Mouse (Mus musculus) lung, embryonic 14.5 days (tissue): ENCODE data around the gene Snx10. TPM values are rescaled to one million over a fixed set of nuclear protein-coding genes. Genes with fewer than 3 reads are reported as not detected.
A peak's percentile ranks its signal among the peaks of the same experiment; 100 is the strongest.

ENCODE experiments used
- ATAC-seq: fragments of 200-750 bp; cut with Nextera tagmentation; 2 replicates; pipeline ENCODE4 v1.8.0; 2017; ENCODE audit warnings: mild to moderate bottlenecking, moderate TSS enrichment, moderate library complexity; ENCODE audit not compliant: insufficient read depth
- DNase-seq: peaks from one replicate; pipeline ENCODE4 v3.0.0-alpha.2; 2015
- H3K27ac ChIP-seq: fragments of 300-500 bp; sonication (generic); 2 replicates; pipeline ENCODE4 v1.5.1; 2014; ENCODE audit warnings: low read depth, mild to moderate bottlenecking, moderate library complexity
- H3K27me3 ChIP-seq: fragments of 300-500 bp; sonication (generic); 2 replicates; pipeline ENCODE4 v1.6.1; 2014; ENCODE audit warnings: low read length, control low read depth; ENCODE audit not compliant: insufficient read depth
- H3K36me3 ChIP-seq: fragments of 300-500 bp; sonication (generic); 2 replicates; pipeline ENCODE4 v1.6.1; 2014; ENCODE audit warnings: control low read depth; ENCODE audit not compliant: insufficient read depth
- H3K4me1 ChIP-seq: fragments of 300-500 bp; sonication (generic); 2 replicates; pipeline ENCODE4 v1.6.1; 2014; ENCODE audit warnings: antibody characterized with exemption, control low read depth; ENCODE audit not compliant: insufficient read depth
- H3K4me2 ChIP-seq: fragments of 300-500 bp; sonication (generic); 2 replicates; pipeline ENCODE4 v1.6.1; 2014; ENCODE audit warnings: mild to moderate bottlenecking
- H3K4me3 ChIP-seq: fragments of 300-500 bp; sonication (generic); 2 replicates; pipeline ENCODE4 v1.5.1; 2014; ENCODE audit warnings: low read depth, low read length
- H3K9ac ChIP-seq: fragments of 300-500 bp; sonication (generic); 2 replicates; pipeline ENCODE4 v1.6.1; 2014
- H3K9me3 ChIP-seq: fragments of 300-500 bp; sonication (generic); 2 replicates; pipeline ENCODE4 v1.6.1; 2016; ENCODE audit warnings: low read depth, low read length, control low read depth
- CTCF ChIP-seq: IDR thresholded peaks from 2 replicates; pipeline ENCODE4 v1.5.1; 2016; ENCODE audit warnings: antibody characterized with exemption, low read depth
- WGBS: fragments of 180-500 bp; shearing (Covaris S2); extraction: QIAGEN DNeasy Blood & Tissue Kit; methylation state at CpG from one replicate; pipeline ENCODE4 v1.1.7; 2014; 5-methylcytosine and 5-hydroxymethylcytosine counted together
- microRNA-seq: library from miRNA; unstranded; fragments of <30 nt; microRNA quantifications from one replicate; pipeline ENCODE4, GENCODE M21; 2016; ENCODE audit warnings: borderline number of aligned reads
- polyA plus RNA-seq: library from polyadenylated mRNA; unstranded; fragments of >200 nt; fragmentation: Nextera tagmentation; extraction: Ambion mirVana; gene quantifications from 2 replicates; pipeline ENCODE4 v1.2.1, GENCODE M21; 2014

Gene Snx10
- polyA plus RNA-seq, 1 experiment from 2014 or later = 11.3 TPM

GRCm38 (mm10) chr6:51636019-51636568 is 112.4 kb downstream of the Snx10 start:
- no peak overlapping the region for H3K9ac ChIP-seq
- no peak for TF ChIP-seq CTCF
- WGBS = 49% methylated on average over 11 of the region's 11 CpGs
- H3K27ac ChIP-seq = no peak overlapping the region
- peaks cover 12% of the 10 kb centered on the region for H3K4me1 ChIP-seq
- no peak overlapping the region for H3K4me2 ChIP-seq
- DNase-seq (peak; percentile 42), ATAC-seq (no peak)
- H3K4me3 ChIP-seq = no peak overlapping the region
- no peaks in the 10 kb centered on the region for H3K9me3 ChIP-seq
- no peaks in the 10 kb centered on the region for H3K36me3 ChIP-seq
- H3K27me3 ChIP-seq = no peaks in the 10 kb centered on the region

Small RNAs within 50 kb of the gene (microRNA-seq; reads per million reads assigned to microRNA genes)
- gene Gm22914 = not detected

Other genes with a start within 250 kb of the Snx10 start
- 2.8 and 3.1 TPM in 2 replicates for gene Nfe2l3, start 91.2 kb upstream of the Snx10 start, polyA plus RNA-seq
- gene Hnrnpa2b1, start 54.0 kb upstream of the Snx10 start, polyA plus RNA-seq = 1,221 and 1,233 TPM in 2 replicates
- gene Cbx3, start 53.5 kb upstream of the Snx10 start, polyA plus RNA-seq = 563 and 591 TPM in 2 replicates